Mouse (Mus musculus): Measurements from ENCODE around the gene Tram2.

The Tram2 gene

DNA sequence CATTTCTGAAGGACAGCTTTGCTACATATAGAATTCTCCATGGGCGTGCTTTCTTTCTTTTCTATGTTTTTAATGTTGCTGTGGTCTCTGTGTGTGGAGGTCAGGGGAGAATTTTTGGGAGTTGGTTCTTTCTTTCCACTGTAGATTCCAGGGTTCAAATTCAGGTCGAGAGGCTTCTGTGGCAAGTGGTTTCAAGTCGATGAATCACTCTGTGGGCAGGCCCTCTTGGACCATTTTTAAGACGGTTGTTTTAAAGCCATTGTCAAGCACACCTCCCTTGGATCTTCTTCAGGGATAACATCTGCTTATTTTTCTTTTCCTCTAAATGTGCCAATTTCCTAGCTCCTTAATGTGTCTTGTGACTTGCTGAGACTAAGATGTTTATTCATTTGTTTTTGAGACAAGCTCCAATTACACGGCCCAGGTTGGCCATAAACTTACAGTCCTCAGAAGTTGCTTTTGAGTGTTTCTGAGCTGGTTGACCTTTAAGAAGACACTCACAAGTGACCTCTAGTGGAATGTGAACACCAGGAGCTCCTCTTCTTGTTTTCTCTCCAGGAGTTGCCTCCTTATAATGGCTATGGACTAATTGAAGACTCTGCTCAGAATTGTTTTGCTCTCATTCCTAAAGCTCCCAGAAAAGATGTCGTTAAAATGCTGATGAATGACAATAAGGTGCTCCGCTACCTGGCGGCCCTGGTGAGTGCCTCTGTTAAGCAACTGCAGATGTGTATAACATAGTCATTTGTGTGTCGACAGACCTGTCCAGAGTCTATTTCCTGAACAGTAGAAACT, 104.5 kb downstream of the Tram2 start:
- DNase-seq (ENCODE audit: low read depth, low spot score) = no peak

GRCm38 (mm10) chr1:20973389-20973788, 105.6 kb downstream of the Tram2 start:
- DNase-seq (ENCODE audit: low read depth, low spot score) = no peak

- DNase-seq (ENCODE audit: low read depth, low spot score) = no peak
Measured at GRCm38 (mm10) chr1:20969642-20970041, 109.4 kb downstream of the Tram2 start.

DNA sequence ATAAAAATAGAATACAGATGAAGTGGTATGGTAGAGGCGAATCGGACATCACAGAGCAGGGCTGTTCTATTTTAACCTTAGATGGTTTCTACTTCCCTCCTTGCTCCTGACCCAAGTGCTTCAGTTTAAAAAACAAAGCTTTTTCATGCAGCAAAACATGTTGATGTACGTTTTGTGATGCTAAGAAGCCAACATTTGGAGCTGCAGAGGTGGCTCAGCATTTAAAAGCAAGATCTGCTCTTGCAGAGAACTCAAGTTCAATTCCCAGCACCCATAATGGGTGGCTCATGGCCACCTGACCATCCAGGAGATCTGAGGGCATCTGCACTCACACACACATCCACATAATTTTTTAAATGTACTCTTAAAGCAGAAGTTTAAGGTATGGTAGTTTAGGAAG, 124.2 kb downstream of the Tram2 start:
- no peak for DNase-seq (ENCODE audit: low read depth, low spot score)

- no peak for DNase-seq (ENCODE audit: low read depth, low spot score)
Measured at GRCm38 (mm10) chr1:20951799-20952198, 127.2 kb downstream of the Tram2 start.

DNA sequence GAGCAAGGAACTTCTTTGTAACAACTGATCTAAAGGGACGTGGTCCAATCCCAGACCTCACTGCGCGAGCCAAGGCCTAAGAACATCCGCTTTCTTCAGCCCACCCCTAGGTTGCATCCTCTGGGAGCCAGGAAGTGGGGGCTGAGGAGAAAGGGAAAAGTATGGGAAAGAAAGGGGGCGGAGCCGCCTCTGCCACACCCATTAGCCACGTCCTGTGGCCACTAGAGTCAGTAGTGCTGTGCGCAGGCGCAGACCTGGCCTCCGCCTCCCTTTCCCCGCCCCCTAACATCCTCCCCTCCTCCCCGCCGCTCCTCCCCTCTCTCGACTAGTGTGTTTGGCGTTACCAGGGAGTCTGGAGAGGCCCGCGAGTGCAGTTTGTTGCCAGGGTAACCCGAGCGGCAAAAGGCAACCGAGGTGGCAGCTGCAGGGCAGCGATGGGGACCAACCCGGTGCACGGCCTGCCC, 127.7 kb downstream of the Tram2 start, which contains the start of gene Efhc1:
Gene Efhc1, plus strand, starts transcription at position 327 of the 464 bp plus-strand sequence.
- DNase-seq (ENCODE audit: low read depth, low spot score) = peak; percentile 65
